Mouse (Mus musculus) olfactory bulb, adult 2 months (tissue): ENCODE measurements around the gene Sp7.

ENCODE experiments used
- CTCF ChIP-seq: fragments of 200-500 bp; IDR thresholded peaks from 2 replicates; pipeline ENCODE4 v1.5.1; 2012; ENCODE audit warnings: low read depth, mild to moderate bottlenecking, low read length, moderate library complexity; ENCODE audit not compliant: insufficient read depth
- POLR2A ChIP-seq: fragments of 200-500 bp; IDR thresholded peaks from 2 replicates; pipeline ENCODE4 v1.6.1; 2012; ENCODE audit warnings: mild to moderate bottlenecking, low read depth, low read length, moderate library complexity; ENCODE audit not compliant: insufficient read depth

DNA sequence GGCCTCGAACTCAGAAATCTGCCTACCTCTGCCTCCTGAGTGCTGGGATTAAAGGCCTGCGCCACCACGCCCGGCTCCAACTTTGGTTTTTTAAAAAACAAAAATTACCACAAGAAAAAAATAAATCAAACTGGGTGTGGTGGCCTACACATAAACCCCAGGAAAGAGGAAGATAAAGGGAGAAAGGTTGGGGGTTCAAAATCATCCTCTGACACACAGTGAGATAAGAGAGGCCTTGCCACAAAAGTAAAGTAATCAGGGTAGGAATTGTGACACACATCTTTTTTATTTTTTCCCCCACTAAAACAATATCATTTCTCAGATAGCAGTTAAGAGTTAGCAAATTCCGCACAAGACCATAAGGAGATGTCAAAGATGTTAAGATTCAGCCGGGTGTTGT, 16.7 kb upstream of the Sp7 start:
- TF ChIP-seq CTCF (no peak), POLR2A (no peak)
